Mouse (Mus musculus): ENCODE measurements around the gene Desi2. TPM values are rescaled to one million over a fixed set of nuclear protein-coding genes. Genes with fewer than 3 reads are reported as not detected.

Gene Desi2
- total RNA-seq (2023), result 17.9 TPM

GRCm38 (mm10) chr1:178187216-178187791 lies at the start of gene Desi2:
TSS of gene Desi2 (plus strand) at chr1:178187417.

Other genes starting within 250 kb of the Desi2 start
- not detected for gene Catspere2, start 204.0 kb upstream of the Desi2 start, total RNA-seq (2023)
- 47.3 TPM for gene Cox20, start 131.7 kb downstream of the Desi2 start, total RNA-seq (2023)
- gene Hnrnpu, start 150.4 kb downstream of the Desi2 start, total RNA-seq (2023), result 722 TPM
- 3.2 TPM for gene Efcab2, start 218.7 kb downstream of the Desi2 start, total RNA-seq (2023)

Data from CD4-positive naive resting alpha-beta T cell, adult 57 days (primary cell).